Mouse (Mus musculus): Measurements from ENCODE around the gene 4930562C15Rik.

DNA sequence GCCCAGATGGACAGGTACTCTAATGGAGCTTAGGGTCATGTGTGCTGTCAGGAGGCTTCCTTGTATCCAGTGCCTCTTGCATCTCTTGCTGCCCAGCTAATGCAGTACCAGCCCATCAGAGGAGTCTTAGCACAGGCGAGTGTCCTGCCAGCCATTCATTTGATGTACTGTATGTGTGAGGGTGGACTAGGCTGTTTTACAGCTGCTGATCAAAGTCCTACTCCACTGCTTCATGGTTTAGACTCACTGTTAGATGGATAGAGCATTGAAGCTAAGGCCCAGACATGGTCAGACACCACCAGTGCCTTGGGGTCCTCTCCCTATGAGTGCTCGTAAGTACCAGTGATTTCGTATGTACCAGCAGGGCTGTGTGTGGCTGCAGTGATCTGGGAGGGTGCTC, 69.7 kb downstream of the 4930562C15Rik start:
- TF ChIP-seq CTCF (IDR thresholded peaks at IDR 0.05; ENCODE audit: extremely low read depth, insufficient read length, insufficient replicate concordance, low read depth, low read length): no peak
- no peak for TF ChIP-seq POLR2A (IDR thresholded peaks at IDR 0.05; ENCODE audit: low read depth, low read length)

All from small intestine, adult 2 months (tissue).